In genomic region chr2:59159961-59160604, GRCm38 (mm10) we compare ENCODE assay signal across 8 mouse cellular contexts. TPM values are rescaled to one million over a fixed set of nuclear protein-coding genes. Genes with fewer than 3 reads are reported as not detected.
A peak's percentile ranks its signal among the peaks of the same experiment; 100 is the strongest.
DNase-seq lines count a peak whose midpoint lies in the region; ATAC-seq and TF ChIP-seq lines count a peak whose summit lies in the region.

No protein-coding gene starts in this region.

- H3K4me3 ChIP-seq in E14TG2a.4 (replicated peaks; ENCODE audit: low read length), result peak overlapping the region; percentile 96
- H3K4me3 ChIP-seq in embryonic facial prominence, embryonic 12.5 days, result peak overlapping the region; percentile 94
- peak overlapping the region; percentile 90 for H3K4me3 ChIP-seq in intestine, embryonic 14.5 days (ENCODE audit: low read depth, low read length)
- peak overlapping the region; percentile 71 for H3K4me3 ChIP-seq in liver, embryonic 15.5 days (replicated peaks)

- peak; percentile 59 for ATAC-seq in embryonic facial prominence, embryonic 12.5 days (ENCODE audit: insufficient number of reproducible peaks, insufficient read depth, low FRiP score, low TSS enrichment)
- ATAC-seq in intestine, embryonic 14.5 days (replicated peaks; ENCODE audit: low FRiP score, low TSS enrichment, low read depth), result peak; percentile 44
- no peak for ATAC-seq in liver, embryonic 15.5 days (ENCODE audit: insufficient read depth)

- peak overlapping the region; percentile 82 for H3K4me2 ChIP-seq in embryonic facial prominence, embryonic 12.5 days (replicated peaks)
- H3K4me2 ChIP-seq in intestine, embryonic 14.5 days (ENCODE audit: low read length), result peak overlapping the region; percentile 84
- peak overlapping the region; percentile 87 for H3K4me2 ChIP-seq in liver, embryonic 15.5 days

- no peaks in the 10 kb centered on the region for H3K27me3 ChIP-seq in E14TG2a.4 (ENCODE audit: insufficient read depth, low read length)
- H3K27me3 ChIP-seq in embryonic facial prominence, embryonic 12.5 days, result no peaks in the 10 kb centered on the region
- no peaks in the 10 kb centered on the region for H3K27me3 ChIP-seq in intestine, embryonic 14.5 days (replicated peaks; ENCODE audit: control insufficient read depth, insufficient read depth, low read length)
- peaks cover 26% of the 10 kb centered on the region for H3K27me3 ChIP-seq in liver, embryonic 15.5 days

- no peak overlapping the region for H3K27ac ChIP-seq in embryonic facial prominence, embryonic 12.5 days
- H3K27ac ChIP-seq in intestine, embryonic 14.5 days (ENCODE audit: low read depth), result no peak overlapping the region
- no peak overlapping the region for H3K27ac ChIP-seq in liver, embryonic 15.5 days (replicated peaks)

- TF ChIP-seq CTCF in E14TG2a.4 (conservative IDR thresholded peaks at IDR 0.05; ENCODE audit: low read length), result no peak

- DNase-seq in gastrocnemius, adult 18-20 months (ENCODE audit: low spot score), result peak; percentile 3
- no peak for DNase-seq in gastrocnemius, postnatal 14 days
- DNase-seq in intestine, embryonic 14.5 days (ENCODE audit: low spot score), result no peak
- peak; percentile 47 for DNase-seq in testis, postnatal 14 days (ENCODE audit: low spot score)
- no peak for DNase-seq in thymus, postnatal 36 days

- H3K36me3 ChIP-seq in E14TG2a.4 (ENCODE audit: insufficient read depth, low read length), result peaks cover 8% of the 10 kb centered on the region; the same call in 1 of the 2 replicates
- no peaks in the 10 kb centered on the region for H3K36me3 ChIP-seq in embryonic facial prominence, embryonic 12.5 days
- H3K36me3 ChIP-seq in intestine, embryonic 14.5 days (ENCODE audit: control insufficient read depth, insufficient read depth, low read length), result no peaks in the 10 kb centered on the region
- no peaks in the 10 kb centered on the region for H3K36me3 ChIP-seq in liver, embryonic 15.5 days (replicated peaks)

- WGBS in embryonic facial prominence, embryonic 12.5 days, result under 1% methylated on average over 16 of the region's 16 CpGs
- under 1% methylated on average over 16 of the region's 16 CpGs for WGBS in intestine, embryonic 14.5 days
- 1% methylated on average over 16 of the region's 16 CpGs for WGBS in liver, embryonic 15.5 days (ENCODE audit: insufficient replicate concordance)

- intact Hi-C loops in gastrocnemius, postnatal 14 days (cut with DNase I; ENCODE audit: low total_unique reads), result no loop called here

- H3K9me3 ChIP-seq in E14TG2a.4 (ENCODE audit: low read length), result no peaks in the 10 kb centered on the region
- no peaks in the 10 kb centered on the region for H3K9me3 ChIP-seq in embryonic facial prominence, embryonic 12.5 days
- no peaks in the 10 kb centered on the region for H3K9me3 ChIP-seq in intestine, embryonic 14.5 days (ENCODE audit: control insufficient read depth, low read length)
- H3K9me3 ChIP-seq in liver, embryonic 15.5 days (replicated peaks), result no peaks in the 10 kb centered on the region

- peaks cover 44% of the 10 kb centered on the region for H3K4me1 ChIP-seq in E14TG2a.4 (replicated peaks; ENCODE audit: low read depth, low read length)
- peaks cover 9% of the 10 kb centered on the region; the same call in 1 of the 2 replicates for H3K4me1 ChIP-seq in embryonic facial prominence, embryonic 12.5 days
- H3K4me1 ChIP-seq in intestine, embryonic 14.5 days (replicated peaks; ENCODE audit: control insufficient read depth, insufficient read depth, low read length), result peaks cover 16% of the 10 kb centered on the region
- peaks cover 25% of the 10 kb centered on the region for H3K4me1 ChIP-seq in liver, embryonic 15.5 days (replicated peaks)

- 0 out of 2 replicates have a peak overlapping the region, but pooled peaks have one; percentile 15 for H3K9ac ChIP-seq in embryonic facial prominence, embryonic 12.5 days
- H3K9ac ChIP-seq in intestine, embryonic 14.5 days (ENCODE audit: low read length), result 0 out of 2 replicates have a peak overlapping the region, but pooled peaks have one; percentile 29
- H3K9ac ChIP-seq in liver, embryonic 15.5 days, result no peak overlapping the region

RNA-seq across cellular contexts. Expression of gene Ccdc148, which starts 0.4 kb away (rescaled TPM):
- total RNA-seq in gastrocnemius, adult 18-20 months (2021), result under 1 TPM; 0.05 TPM
- total RNA-seq in gastrocnemius, postnatal 14 days (2021), result under 1 TPM; 0.08 to 0.20 TPM
- 1.3 and 1.6 TPM in 2 replicates for polyA plus RNA-seq in embryonic facial prominence, embryonic 12.5 days (2016; fragmentation: Nextera tagmentation; extraction: Ambion mirVana)
- 0.51 and 0.62 TPM in 2 replicates for polyA plus RNA-seq in intestine, embryonic 14.5 days (2014; fragmentation: Nextera tagmentation; extraction: Ambion mirVana)
- polyA plus RNA-seq in liver, embryonic 15.5 days (2015; fragmentation: Nextera tagmentation; extraction: Ambion mirVana), result 0.38 and 0.47 TPM in 2 replicates

RNA-seq across cellular contexts. Expression of gene Pkp4, which starts 0.6 kb away (rescaled TPM):
- total RNA-seq in gastrocnemius, adult 18-20 months (2021), result 10 to 100 TPM; 18.3 to 24.0 TPM
- 10 to 100 TPM; 20.0 to 34.2 TPM for total RNA-seq in gastrocnemius, postnatal 14 days (2021)
- polyA plus RNA-seq in embryonic facial prominence, embryonic 12.5 days (2016; fragmentation: Nextera tagmentation; extraction: Ambion mirVana), result 25.0 and 25.1 TPM in 2 replicates
- polyA plus RNA-seq in intestine, embryonic 14.5 days (2014; fragmentation: Nextera tagmentation; extraction: Ambion mirVana), result 24.4 and 25.6 TPM in 2 replicates
- polyA plus RNA-seq in liver, embryonic 15.5 days (2015; fragmentation: Nextera tagmentation; extraction: Ambion mirVana), result 4.4 and 5.6 TPM in 2 replicates

Comparison
In these comparisons a context has a peak if more than half of its experiments do, and no peak if none do; other contexts are left out.
1. DNase-seq: peak in gastrocnemius, adult 18-20 months (single experiment) and testis, postnatal 14 days (single experiment); none in gastrocnemius, postnatal 14 days (single experiment), intestine, embryonic 14.5 days (single experiment) and thymus, postnatal 36 days (0 of 2).
2. Peak in every context shown above with its lines, with median percentiles within 50 percentile points of each other: H3K4me3 ChIP-seq and H3K4me2 ChIP-seq.